Mouse (Mus musculus) liver, postnatal 0 days (tissue): ENCODE data around the gene Sele. TPM values are rescaled to one million over a fixed set of nuclear protein-coding genes. Genes with fewer than 3 reads are reported as not detected.
A peak's percentile ranks its signal among the peaks of the same experiment; 100 is the strongest.

Experiments
- ATAC-seq: fragments of 200-750 bp; cut with Nextera tagmentation; 2 replicates; pipeline ENCODE4 v1.8.0; 2017; ENCODE audit warnings: mild to moderate bottlenecking, moderate library complexity
- DNase-seq: peaks from one replicate; pipeline ENCODE4 v3.0.0-alpha.2; 2016
- H3K27ac ChIP-seq: fragments of 300-500 bp; sonication (generic); 2 replicates; pipeline ENCODE4 v1.5.1; 2014; ENCODE audit warnings: antibody characterized with exemption, moderate library complexity, mild to moderate bottlenecking, low read depth
- H3K27me3 ChIP-seq: fragments of 300-500 bp; sonication (generic); 2 replicates; pipeline ENCODE4 v1.6.1; 2014; ENCODE audit warnings: low read length, control low read depth, mixed read lengths; ENCODE audit not compliant: insufficient read depth
- H3K36me3 ChIP-seq: fragments of 300-500 bp; sonication (generic); replicated peaks from 2 replicates; pipeline ENCODE4 v1.6.1; 2014; ENCODE audit warnings: mild to moderate bottlenecking, control low read depth, low read length, moderate library complexity, mixed read lengths; ENCODE audit not compliant: insufficient read depth
- H3K4me1 ChIP-seq: fragments of 300-500 bp; sonication (generic); 2 replicates; pipeline ENCODE4 v1.6.1; 2014; ENCODE audit warnings: antibody characterized with exemption, mild to moderate bottlenecking, control low read depth; ENCODE audit not compliant: insufficient read depth
- H3K4me2 ChIP-seq: fragments of 300-500 bp; sonication (generic); 2 replicates; pipeline ENCODE4 v1.6.1; 2014; ENCODE audit warnings: low read depth, mild to moderate bottlenecking, low read length, moderate library complexity, mixed read lengths
- H3K4me3 ChIP-seq: fragments of 300-500 bp; sonication (generic); 2 replicates; pipeline ENCODE4 v1.5.1; 2014; ENCODE audit warnings: low read depth, low read length
- H3K9ac ChIP-seq: fragments of 300-500 bp; sonication (generic); replicated peaks from 2 replicates; pipeline ENCODE4 v1.6.1; 2014; ENCODE audit warnings: mild to moderate bottlenecking, moderate library complexity
- H3K9me3 ChIP-seq: fragments of 300-500 bp; sonication (generic); 2 replicates; pipeline ENCODE4 v1.6.1; 2016; ENCODE audit warnings: mild to moderate bottlenecking, control low read depth, low read length, mixed read lengths
- CTCF ChIP-seq: sonication (generic); IDR thresholded peaks from 2 replicates; pipeline ENCODE4 v1.5.1; 2016; ENCODE audit warnings: antibody characterized with exemption, low read depth
- EP300 ChIP-seq: IDR thresholded peaks from 2 replicates; pipeline ENCODE4 v1.6.1; 2016; ENCODE audit warnings: antibody characterized with exemption, low read depth, mild to moderate bottlenecking
- WGBS: fragments of 180-500 bp; shearing (Covaris S2); extraction: QIAGEN DNeasy Blood & Tissue Kit; methylation state at CpG from one replicate; pipeline ENCODE4 v1.1.7; 2014; ENCODE audit not compliant: insufficient replicate concordance; 5-methylcytosine and 5-hydroxymethylcytosine counted together
- polyA plus RNA-seq: library from polyadenylated mRNA; unstranded; fragments of >200 nt; fragmentation: Nextera tagmentation; extraction: Ambion mirVana; gene quantifications from 2 replicates; pipeline ENCODE4 v1.2.1, GENCODE M21; 2015

Gene Sele
- polyA plus RNA-seq, 1 experiment from 2014 or later = 0.11 TPM

DNA sequence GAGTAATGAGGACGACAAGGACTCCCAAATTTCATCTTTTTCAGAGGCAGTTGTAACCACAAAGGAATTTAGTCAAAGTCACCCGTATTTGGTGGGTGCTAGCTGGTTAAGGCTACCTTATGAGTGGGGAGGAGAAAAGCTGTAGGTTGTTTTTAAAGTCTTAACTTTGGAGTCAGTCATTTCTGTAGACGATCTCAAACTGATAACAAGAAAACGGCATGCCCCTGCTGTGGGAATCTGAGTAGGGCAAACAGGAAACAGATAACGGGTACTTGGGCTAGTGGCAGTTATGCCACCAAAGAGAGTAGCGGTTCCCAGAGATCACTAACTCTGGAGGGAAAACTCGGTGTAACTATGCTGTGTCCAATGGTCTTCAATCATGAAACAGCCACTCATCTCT is 25.8 kb downstream of the Sele start:
- H3K4me3 ChIP-seq = no peak overlapping the region
- ATAC-seq (no peak), DNase-seq (no peak)
- 0 out of 2 replicates have a peak overlapping the region, but pooled peaks have one; percentile 34 for H3K27ac ChIP-seq
- no peaks in the 10 kb centered on the region for H3K9me3 ChIP-seq
- TF ChIP-seq EP300 (no peak), CTCF (no peak)
- H3K9ac ChIP-seq = no peak overlapping the region
- peaks cover 23% of the 10 kb centered on the region for H3K4me1 ChIP-seq
- H3K36me3 ChIP-seq = no peaks in the 10 kb centered on the region
- no peak overlapping the region for H3K4me2 ChIP-seq
- 30% methylated on average over 7 of the region's 7 CpGs for WGBS
- no peaks in the 10 kb centered on the region for H3K27me3 ChIP-seq

- Histone ChIP-seq H3K4me1 (peaks cover 23% of the 10 kb centered on the region), H3K9ac (no peak overlapping the region), H3K27ac (0 out of 2 replicates have a peak overlapping the region, but pooled peaks have one; percentile 40), H3K27me3 (no peaks in the 10 kb centered on the region), H3K4me2 (no peak overlapping the region), H3K9me3 (no peaks in the 10 kb centered on the region), H3K4me3 (no peak overlapping the region), H3K36me3 (no peaks in the 10 kb centered on the region)
- DNase-seq (no peak), ATAC-seq (no peak)
- 65% methylated on average over 2 of the region's 2 CpGs for WGBS
- TF ChIP-seq EP300 (no peak), CTCF (no peak)
Observed at GRCm38 (mm10) chr1:164074606-164075140, 26.6 kb downstream of the Sele start.

GRCm38 (mm10) chr1:164075416-164075815 is 27.4 kb downstream of the Sele start:
- no peaks in the 10 kb centered on the region for H3K9me3 ChIP-seq
- ATAC-seq (peak; percentile 40; the same call in 1 of the 2 replicates), DNase-seq (no peak)
- no peak overlapping the region for H3K4me3 ChIP-seq
- H3K9ac ChIP-seq = no peak overlapping the region
- H3K4me2 ChIP-seq = no peak overlapping the region
- 83% methylated on average over 1 of the region's 1 CpGs for WGBS
- no peaks in the 10 kb centered on the region for H3K27me3 ChIP-seq
- no peaks in the 10 kb centered on the region for H3K36me3 ChIP-seq
- H3K4me1 ChIP-seq = peaks cover 17% of the 10 kb centered on the region
- peak overlapping the region; percentile 66 for H3K27ac ChIP-seq
- TF ChIP-seq CTCF (no peak), EP300 (no peak)

- ATAC-seq (no peak), DNase-seq (no peak)
- TF ChIP-seq CTCF = no peak
- TF ChIP-seq EP300 = no peak
- H3K4me1 ChIP-seq = peaks cover 16% of the 10 kb centered on the region
- no peak overlapping the region for H3K9ac ChIP-seq
- no peaks in the 10 kb centered on the region for H3K9me3 ChIP-seq
- WGBS = 33% methylated on average over 1 of the region's 1 CpGs
- H3K4me3 ChIP-seq = no peak overlapping the region
- no peak overlapping the region for H3K4me2 ChIP-seq
- H3K36me3 ChIP-seq = no peaks in the 10 kb centered on the region
- H3K27ac ChIP-seq = peak overlapping the region; percentile 55
- no peaks in the 10 kb centered on the region for H3K27me3 ChIP-seq
Observed at GRCm38 (mm10) chr1:164076441-164076840, 28.4 kb downstream of the Sele start.

DNA sequence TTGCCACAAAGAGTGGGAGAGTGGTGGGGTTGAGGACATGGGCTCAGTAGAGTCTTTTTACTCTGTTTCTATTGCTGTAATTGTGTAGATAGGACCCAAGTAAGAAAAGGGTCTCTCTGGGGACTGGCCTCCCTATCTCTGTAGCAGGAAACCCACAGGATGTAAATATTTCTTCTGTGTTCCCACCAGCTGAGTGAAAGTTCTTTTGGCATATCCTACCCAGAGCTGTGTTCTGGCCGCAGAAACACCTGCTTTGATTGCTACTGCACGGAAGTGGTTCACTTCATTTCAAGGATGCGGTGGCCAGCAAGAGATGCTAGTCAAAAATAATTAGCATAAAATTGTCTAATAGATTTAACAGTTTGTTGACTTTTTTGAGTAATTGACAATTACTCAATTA is 29.0 kb downstream of the Sele start:
- Histone ChIP-seq H3K36me3 (no peaks in the 10 kb centered on the region), H3K4me2 (no peak overlapping the region), H3K4me1 (peaks cover 16% of the 10 kb centered on the region), H3K4me3 (no peak overlapping the region), H3K27ac (no peak overlapping the region), H3K9me3 (no peaks in the 10 kb centered on the region), H3K9ac (no peak overlapping the region), H3K27me3 (no peaks in the 10 kb centered on the region)
- DNase-seq = no peak
- no peak for ATAC-seq
- WGBS = 39% methylated on average over 3 of the region's 3 CpGs
- TF ChIP-seq EP300 (no peak), CTCF (no peak)

GRCm38 (mm10) chr1:164078323-164078741 is 30.3 kb downstream of the Sele start:
- no peak overlapping the region for H3K4me2 ChIP-seq
- H3K4me3 ChIP-seq = no peak overlapping the region
- 0 out of 2 replicates have a peak overlapping the region, but pooled peaks have one; percentile 13 for H3K27ac ChIP-seq
- TF ChIP-seq EP300 (no peak), CTCF (no peak)
- no peaks in the 10 kb centered on the region for H3K9me3 ChIP-seq
- DNase-seq (no peak), ATAC-seq (no peak)
- 36% methylated on average over 4 of the region's 4 CpGs for WGBS
- peaks cover 16% of the 10 kb centered on the region for H3K4me1 ChIP-seq
- no peaks in the 10 kb centered on the region for H3K27me3 ChIP-seq
- H3K9ac ChIP-seq = no peak overlapping the region
- no peaks in the 10 kb centered on the region for H3K36me3 ChIP-seq

DNA sequence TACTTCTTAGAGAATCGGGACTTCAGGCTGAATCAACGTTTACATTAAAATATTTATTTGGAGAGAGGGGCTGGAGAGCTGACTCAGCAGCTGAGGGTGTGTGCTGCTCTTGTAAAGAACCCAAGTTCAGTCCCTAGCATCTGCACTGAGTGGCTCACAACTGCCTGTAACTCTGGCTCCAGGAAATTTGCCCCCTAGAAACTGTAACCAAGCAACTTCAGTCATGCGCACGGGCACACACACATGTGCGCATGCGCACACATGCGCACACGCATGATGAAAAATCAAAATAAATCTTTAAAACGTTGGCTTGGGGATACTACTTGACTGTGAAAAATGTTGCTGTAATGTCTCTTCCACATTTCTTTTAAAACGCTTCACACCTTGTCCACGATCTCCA is 31.1 kb downstream of the Sele start:
- H3K4me1 ChIP-seq = peaks cover 9% of the 10 kb centered on the region
- WGBS = 80% methylated on average over 11 of the region's 11 CpGs
- H3K27ac ChIP-seq = no peak overlapping the region
- H3K4me2 ChIP-seq = no peak overlapping the region
- H3K36me3 ChIP-seq = no peaks in the 10 kb centered on the region
- no peak overlapping the region for H3K4me3 ChIP-seq
- no peak overlapping the region for H3K9ac ChIP-seq
- H3K27me3 ChIP-seq = no peaks in the 10 kb centered on the region
- DNase-seq (no peak), ATAC-seq (no peak)
- H3K9me3 ChIP-seq = no peaks in the 10 kb centered on the region
- TF ChIP-seq CTCF = no peak
